Mouse (Mus musculus) 3T3-L1 (cell line): ENCODE results near the gene Sntb2.
"Not testable (repeated sequence)": the region's sequence is repeated elsewhere in the genome, so short reads cannot be mapped to it uniquely, and the experiment has no call there.

Experiments used
- DNase-seq: peaks from one replicate; pipeline ENCODE4 v3.0.0-alpha.2; 2015; ENCODE audit warnings: low read depth, low spot score

The Sntb2 gene

GRCm38 (mm10) chr8:107030650-107031576 is 95.4 kb downstream of the Sntb2 start, which contains the start of gene Vps4a:
TSS of gene Vps4a (plus strand) at chr8:107031222.
- DNase-seq: peak; percentile 91

DNA sequence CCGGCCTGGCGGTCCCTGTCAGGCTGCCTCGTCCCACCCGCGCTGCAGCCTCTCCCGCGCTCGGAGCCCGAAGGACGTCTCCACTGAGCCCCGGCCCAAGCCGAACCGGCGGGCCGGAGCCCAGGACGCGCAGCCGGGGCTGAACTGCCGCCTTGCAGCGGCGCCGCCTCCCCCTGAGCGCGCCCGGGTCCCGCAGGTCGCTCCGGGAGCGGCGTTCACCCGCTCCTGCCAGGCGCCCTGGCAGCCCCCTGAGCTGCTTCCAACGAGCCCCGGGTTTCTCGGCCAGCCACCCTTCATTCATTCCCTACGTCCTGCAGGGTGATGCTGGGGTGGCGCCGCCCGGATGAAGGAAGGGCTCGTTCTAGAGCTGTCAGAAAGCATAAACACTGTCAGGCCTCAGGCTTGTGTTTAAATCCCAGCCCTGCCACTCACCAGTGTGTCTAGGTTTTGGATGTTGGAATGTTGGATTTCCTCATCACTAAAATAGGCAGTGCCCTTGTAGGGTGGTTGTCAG is 96.1 kb downstream of the Sntb2 start:
- DNase-seq: peak; percentile 46

DNA sequence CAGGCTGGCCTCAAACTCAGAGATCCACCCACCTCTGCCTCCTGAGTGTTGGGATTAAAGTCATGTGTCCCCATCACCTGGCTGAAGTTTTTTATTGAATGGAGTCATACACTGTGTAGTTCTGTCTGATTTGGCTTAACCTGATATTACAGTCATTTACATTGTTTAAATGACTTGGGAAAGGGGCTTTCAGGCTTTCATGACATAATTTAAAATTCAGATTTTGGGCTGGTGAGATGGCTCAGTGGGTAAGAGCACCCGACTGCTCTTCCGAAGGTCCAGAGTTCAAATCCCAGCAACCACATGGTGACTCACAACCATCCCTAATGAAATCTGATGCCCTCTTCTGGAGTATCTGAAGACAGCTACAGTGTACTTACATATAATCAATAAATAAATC is 98.1 kb downstream of the Sntb2 start:
- DNase-seq: not testable (repeated sequence)

DNA sequence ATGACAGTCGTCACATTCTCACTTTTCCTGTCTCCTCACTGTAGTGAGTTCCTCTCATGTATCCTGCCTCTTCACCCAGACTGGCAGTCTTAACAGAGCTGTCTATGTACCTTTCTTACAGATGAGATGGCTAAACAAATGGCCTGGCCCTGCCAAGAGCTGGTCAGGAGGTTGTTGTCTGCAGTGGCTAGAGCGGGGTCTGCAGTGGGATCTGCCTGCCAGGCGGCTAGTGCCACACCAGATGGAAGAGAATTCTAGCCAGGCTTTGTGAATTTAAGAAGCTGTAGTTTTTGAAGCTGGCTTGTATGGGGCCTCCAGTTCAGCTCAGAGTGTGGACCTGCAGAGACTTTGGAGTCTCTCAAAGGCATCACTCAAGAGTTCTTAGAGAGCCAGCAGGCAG is 100.1 kb downstream of the Sntb2 start:
- DNase-seq: no peak

DNA sequence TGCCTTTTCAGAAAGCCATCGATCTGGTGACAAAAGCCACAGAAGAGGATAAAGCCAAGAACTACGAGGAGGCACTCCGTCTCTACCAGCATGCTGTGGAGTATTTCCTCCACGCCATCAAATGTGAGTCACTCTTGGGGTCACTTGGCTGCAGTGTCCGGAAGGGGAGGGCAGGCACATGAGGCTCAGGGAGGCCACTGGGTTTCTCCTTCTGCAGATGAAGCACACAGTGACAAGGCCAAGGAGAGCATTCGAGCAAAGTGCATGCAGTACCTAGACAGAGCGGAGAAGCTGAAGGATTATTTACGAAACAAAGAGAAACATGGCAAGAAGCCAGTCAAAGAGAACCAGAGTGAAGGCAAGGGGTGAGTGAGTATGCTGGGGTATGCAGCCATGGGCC is 101.1 kb downstream of the Sntb2 start:
- no peak for DNase-seq

- no peak for DNase-seq
Observed at GRCm38 (mm10) chr8:107040632-107041031, 105.1 kb downstream of the Sntb2 start.

- no peak for DNase-seq
Observed at GRCm38 (mm10) chr8:107045478-107045877, 109.9 kb downstream of the Sntb2 start.

GRCm38 (mm10) chr8:107046976-107047375 is 111.4 kb downstream of the Sntb2 start:
- peak; percentile 31 for DNase-seq

GRCm38 (mm10) chr8:107048061-107048941 is 112.8 kb downstream of the Sntb2 start, which contains the start of gene Pdf:
TSS of gene Pdf (minus strand) at chr8:107048614.
- peak; percentile 67 for DNase-seq

- DNase-seq: no peak
Observed at GRCm38 (mm10) chr8:107049480-107049879, 113.9 kb downstream of the Sntb2 start.

GRCm38 (mm10) chr8:107052046-107052445 is 116.5 kb downstream of the Sntb2 start:
- DNase-seq: no peak

DNA sequence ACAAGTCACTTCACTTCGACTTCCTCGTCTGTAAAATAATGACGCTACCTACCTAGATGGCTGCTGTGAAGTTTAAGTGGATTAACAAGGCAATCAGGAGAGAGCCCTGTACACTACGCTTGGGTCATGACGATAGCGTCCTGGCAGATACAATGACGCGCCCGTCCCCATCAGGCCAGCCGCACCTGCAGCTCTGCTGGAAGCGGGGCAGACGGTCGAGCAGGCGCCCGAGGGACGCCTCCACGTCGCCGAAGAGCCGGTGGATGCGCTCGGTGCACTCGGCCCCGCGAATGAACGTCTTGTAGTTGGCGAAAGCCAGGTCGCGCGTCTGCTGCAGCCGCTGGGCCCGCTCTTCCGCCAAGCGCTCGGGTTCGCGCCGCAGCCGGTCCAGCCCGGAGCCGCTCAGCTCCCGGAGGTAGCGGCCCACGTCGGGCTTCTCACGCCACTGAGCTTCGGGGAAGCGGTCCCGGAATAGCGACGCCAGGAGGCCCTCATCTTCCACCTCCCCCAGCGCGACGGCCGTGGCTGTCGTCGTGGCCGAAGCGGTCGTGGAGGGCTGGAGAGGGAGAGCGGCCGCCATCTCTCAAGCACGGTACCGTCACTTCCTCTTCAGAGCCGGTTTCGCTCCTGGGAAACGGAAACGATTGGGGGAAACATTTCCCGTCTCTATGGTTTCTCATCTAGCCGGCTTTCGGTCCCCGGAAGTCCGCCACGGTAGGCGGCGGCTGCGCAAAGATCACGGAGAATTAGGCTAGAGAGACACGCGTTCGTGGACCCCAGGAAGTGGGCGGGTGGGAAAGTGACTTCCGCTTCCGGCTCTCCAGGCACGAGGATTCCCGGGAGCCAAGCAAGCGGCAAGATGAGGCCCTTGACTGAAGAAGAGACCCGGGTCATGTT is 120.8 kb downstream of the Sntb2 start, which contains the start of the genes Cog8 and Nip7:
Gene Cog8, minus strand, starts transcription at position 614 of the 897 bp plus-strand sequence.
Gene Nip7, plus strand, starts transcription at position 802 of the 897 bp plus-strand sequence.
- peak; percentile 98 for DNase-seq

GRCm38 (mm10) chr8:107056973-107057369 is 121.4 kb downstream of the Sntb2 start:
- DNase-seq: no peak

DNA sequence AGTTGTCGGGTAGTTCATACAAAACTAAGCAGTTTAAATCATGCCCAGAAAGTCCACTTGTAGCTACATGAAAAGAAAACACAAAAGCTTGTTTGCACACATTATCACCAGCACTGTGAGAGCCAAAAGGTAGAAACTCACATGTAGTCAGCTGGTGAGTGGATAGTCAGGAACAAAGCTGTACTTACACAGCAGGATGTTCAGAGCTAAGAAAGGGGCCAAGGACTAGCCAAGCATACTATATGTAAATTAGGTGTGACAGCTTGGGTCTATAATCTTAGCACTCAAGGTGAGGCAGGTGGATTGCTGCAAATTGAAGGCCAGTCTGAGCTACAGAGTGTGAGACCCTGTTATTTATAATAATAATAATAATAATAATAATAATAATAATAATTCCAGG is 127.1 kb downstream of the Sntb2 start:
- DNase-seq: no peak

DNA sequence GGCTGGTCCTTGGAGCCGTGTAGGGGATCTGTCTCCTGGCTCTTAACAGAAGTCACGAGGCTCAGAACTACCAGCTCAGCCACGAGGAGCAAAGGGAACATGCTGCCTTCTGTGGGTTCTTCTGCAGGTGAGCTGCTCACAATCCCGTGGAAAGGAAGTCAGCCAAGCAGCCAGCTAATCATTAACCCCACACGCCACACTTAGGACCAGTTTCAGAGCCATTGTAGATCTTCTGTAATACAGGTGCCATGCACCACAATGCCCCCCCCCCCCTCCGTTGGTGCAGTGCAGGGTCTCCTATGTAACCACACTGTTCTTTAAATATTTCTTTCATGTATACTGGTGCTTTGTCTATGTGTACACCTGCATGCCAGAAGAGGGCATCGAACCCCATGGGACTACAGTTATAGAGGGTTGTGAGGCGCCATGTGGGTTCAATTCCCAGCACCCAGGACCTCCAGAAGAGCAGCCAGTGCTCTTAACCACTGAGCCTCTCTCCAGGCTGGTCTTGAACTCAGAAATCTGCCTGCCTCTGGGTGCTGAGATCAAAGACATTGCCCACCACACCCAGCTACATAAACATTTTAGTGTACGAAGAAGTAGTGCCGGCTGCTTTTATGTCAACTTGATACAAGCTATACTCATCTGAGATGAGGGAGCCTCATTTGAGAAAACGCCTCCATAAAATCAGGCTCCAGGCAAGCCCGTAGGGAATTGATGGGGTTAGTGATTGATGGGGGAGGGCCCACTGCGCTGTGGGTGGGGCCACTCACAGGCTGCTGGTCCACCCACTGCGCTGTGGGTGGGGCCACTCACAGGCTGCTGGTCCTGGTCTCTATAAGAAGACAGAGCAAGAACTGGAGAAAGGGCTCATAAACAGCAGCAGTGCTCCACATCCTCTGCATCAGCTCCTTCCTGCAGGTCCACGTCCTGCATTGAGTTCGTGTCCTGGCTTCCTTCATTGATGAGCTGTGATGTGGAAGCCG is 130.3 kb downstream of the Sntb2 start, which contains the start of gene Tmed6:
Gene Tmed6, minus strand, starts transcription at position 134 of the 986 bp plus-strand sequence.
- DNase-seq: no peak
